Mouse (Mus musculus) left cerebral cortex, adult 18-20 months (tissue): Measurements from ENCODE around the gene Tmem169. TPM values are rescaled to one million over a fixed set of nuclear protein-coding genes. Genes with fewer than 3 reads are reported as not detected.
"Not testable (repeated sequence)": the region's sequence is repeated elsewhere in the genome, so short reads cannot be mapped to it uniquely, and the experiment has no call there.

ENCODE experiments used
- DNase-seq, 2 experiments: peaks; one replicate each; pipeline ENCODE4 v3.0.0; 2021 to 2022; ENCODE audit warnings: low spot score in 2 of 2, mixed read lengths in 1 of 2
- long read RNA-seq, 2 experiments: library from polyadenylated mRNA; stranded (forward); transcript quantifications; one replicate each; pipeline ENCODE4 v2.0.0; 2021
- total RNA-seq, 2 experiments: library from RNA; stranded (reverse); gene quantifications; 2 replicates each; pipeline ENCODE4 v1.2.3; 2021

Tmem169 gene
- 10 to 100 TPM; 13.7 to 14.1 TPM for total RNA-seq
- long read RNA-seq, experiment 1, transcript Tmem169-201 (3 exons, 2,928 nt) = major isoform, 11 of 22 reads
- long read RNA-seq, experiment 1, partial matches to known transcripts = 2 of 22 reads
- long read RNA-seq, experiment 1, other reads (novel, unspliced or antisense) = 5 of 22 reads
- long read RNA-seq, experiment 2, transcript Tmem169-201 (3 exons, 2,928 nt) = major isoform, 7 of 16 reads
- long read RNA-seq, experiment 2, partial matches to known transcripts = 2 of 16 reads
- long read RNA-seq, experiment 2, other reads (novel, unspliced or antisense) = 5 of 16 reads

- peak; percentile 91 to 93 for DNase-seq
Observed at GRCm38 (mm10) chr1:72283992-72284485, at the start of gene Tmem169, which contains the start of gene Pecr. TSS of gene Tmem169 (plus strand) at chr1:72284369. TSS of gene Pecr (minus strand) at chr1:72284314.

DNA sequence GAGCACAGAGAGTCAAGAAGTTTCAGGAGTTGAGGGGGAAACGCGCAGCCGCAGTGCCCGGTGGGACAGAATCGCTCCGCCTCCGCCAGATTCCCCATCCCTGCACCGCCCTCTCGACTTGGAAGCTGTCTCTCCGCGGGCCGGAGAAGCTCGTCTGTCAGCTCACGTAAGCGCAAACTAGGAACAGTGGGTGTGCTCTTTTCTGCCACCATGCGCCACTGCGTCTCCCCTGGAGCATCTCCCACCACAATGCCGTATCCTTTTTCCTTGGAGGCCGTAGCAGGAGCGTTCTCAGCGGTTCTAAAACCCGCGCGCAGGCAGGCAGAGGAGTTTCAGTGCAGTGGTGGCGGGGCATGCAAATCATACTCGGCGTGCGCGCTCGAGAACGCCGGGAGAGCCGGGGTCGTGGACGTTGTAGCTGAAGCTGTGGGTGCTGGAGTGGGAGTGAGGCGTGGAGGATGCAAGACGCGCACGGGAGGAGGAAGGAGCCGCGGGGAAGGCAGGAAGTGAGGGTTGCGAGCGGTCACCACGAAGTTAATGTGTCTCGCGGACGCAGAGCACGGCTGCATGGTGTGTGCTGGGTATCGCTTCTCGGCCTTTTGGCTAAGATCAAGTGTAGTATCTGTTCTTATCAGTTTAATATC, 47.7 kb upstream of the Tmem169 start:
- DNase-seq = peak; percentile 67 to 80

GRCm38 (mm10) chr1:72237007-72237775, 47.0 kb upstream of the Tmem169 start:
- DNase-seq = no peak

DNA sequence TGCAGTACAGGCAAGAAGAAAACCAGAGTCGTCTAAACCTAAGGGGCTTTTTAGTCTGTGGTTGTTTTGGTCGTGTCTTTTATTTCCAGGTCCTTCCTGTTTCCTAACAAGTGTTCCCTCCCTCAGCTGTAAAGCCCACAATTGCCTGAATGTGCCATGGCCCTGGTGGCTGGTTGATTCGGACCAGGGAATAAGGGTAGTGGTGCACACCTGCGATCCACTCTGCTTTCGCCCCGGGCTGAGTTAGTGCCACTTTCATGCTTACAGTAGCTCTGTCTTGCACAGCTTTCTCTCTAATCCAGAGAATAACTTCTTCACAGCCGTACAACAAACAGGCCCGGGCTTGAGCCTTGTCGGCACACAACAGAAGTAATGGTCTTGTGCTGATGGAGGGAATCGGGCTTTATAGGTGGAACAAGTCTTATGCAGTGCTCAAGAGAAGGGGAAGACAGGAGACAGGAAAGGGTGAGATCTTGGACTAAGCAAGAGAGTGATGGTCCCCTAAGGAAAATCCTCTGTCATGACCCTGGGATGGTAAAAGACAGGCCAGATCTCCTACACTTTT, 46.1 kb upstream of the Tmem169 start:
- DNase-seq = no peak

- not testable (repeated sequence) for DNase-seq
Observed at GRCm38 (mm10) chr1:72239113-72239512, 45.1 kb upstream of the Tmem169 start.

DNA sequence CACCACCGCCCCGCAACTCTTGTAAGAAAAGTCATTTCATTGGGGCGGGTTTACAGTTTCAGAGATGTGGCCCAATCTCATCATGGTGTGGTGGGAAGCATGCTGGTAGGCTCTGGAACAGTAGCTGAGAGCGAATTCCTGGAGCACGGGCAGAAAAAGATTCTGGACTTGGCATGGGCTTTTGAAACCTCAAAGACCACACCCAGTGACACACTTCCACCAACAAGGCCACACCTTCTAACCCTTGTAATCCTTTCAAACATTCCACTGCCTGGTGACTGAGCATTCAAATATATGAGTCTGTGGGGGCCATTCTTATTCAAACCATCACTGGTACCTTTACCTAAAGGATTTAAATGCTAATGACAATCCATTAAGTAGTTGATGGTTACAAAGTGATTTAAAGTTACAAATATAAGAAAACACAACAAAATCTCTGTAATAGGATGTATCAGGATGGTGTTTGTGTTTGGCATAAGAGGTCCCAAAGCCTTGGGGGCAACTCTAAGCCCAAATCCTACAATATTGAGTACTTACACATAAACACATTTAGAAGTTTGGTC, 41.5 kb upstream of the Tmem169 start:
- no peak for DNase-seq

- DNase-seq = peak; percentile 95 to 97
Observed at GRCm38 (mm10) chr1:72243656-72244316, 40.4 kb upstream of the Tmem169 start.

DNA sequence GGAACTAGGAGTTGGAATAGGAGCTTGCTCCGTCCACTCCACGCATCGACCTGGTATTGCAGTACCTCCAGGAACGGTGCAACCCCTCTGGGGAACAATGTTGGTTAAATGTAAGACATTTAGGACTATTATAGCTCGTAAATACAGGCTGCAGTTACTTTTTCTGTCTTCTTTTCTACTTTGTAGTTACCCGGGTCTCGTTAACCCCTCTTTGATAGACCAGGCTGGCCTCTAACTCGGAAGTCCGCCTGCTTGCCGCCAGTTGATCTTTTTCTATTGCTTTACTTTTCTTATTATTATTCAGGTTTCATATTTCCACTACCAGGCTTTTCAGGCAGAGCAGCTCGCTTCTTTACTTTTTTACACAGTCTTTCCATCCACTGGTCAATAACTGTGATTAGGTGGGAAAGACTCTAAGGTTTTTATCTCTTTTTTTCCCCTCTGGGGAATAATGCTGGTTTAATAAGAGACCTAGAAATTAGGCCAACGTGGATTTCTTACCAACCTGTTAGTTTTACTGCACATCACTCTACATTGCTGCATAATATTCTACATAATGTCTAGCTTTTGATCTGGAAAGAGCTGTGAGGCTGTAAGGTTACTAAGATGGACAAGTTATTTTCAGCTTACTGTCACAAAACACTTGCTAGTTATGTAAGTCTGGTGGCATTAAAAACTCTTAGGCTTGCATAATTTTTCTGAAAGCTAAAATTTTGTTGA, 39.7 kb upstream of the Tmem169 start:
- no peak for DNase-seq

GRCm38 (mm10) chr1:72248226-72248737, 35.9 kb upstream of the Tmem169 start:
- DNase-seq = not testable (repeated sequence)

- no peak for DNase-seq
Observed at GRCm38 (mm10) chr1:72251806-72252205, 32.4 kb upstream of the Tmem169 start.

DNA sequence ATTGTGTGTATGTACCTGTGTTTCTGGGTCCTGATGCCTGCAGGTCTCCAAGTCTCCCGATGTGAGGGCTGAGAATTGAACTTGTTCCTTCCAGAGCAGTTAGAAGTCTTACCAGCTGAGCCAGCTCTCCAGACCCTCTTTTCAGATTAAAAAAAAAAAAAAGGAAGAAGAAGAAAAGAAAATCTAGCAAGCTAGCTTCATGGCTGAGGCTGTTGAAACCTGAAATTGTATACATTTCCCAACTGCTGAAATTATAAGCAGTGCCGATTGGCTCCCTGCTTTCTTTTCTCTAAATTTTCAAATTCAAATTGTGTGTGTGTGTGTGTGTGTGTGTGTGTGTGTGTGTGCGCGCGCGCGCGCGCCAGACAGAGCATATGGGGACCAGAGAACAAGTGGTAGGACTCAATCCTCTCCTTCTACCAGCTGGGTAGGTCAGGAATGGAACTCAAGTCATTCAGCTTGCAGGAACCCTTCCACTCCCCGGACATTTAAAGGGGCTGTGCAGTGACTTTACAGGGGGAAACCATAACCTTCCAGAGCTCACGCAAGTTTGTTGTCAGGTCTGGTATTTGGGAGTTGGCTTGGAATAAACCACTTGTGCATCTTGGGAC, 30.2 kb upstream of the Tmem169 start:
- no peak for DNase-seq

GRCm38 (mm10) chr1:72254545-72255061, 29.6 kb upstream of the Tmem169 start:
- peak; percentile 83 to 89 for DNase-seq

GRCm38 (mm10) chr1:72255062-72255853, 28.9 kb upstream of the Tmem169 start:
- DNase-seq = peak; percentile 4 to 31

DNA sequence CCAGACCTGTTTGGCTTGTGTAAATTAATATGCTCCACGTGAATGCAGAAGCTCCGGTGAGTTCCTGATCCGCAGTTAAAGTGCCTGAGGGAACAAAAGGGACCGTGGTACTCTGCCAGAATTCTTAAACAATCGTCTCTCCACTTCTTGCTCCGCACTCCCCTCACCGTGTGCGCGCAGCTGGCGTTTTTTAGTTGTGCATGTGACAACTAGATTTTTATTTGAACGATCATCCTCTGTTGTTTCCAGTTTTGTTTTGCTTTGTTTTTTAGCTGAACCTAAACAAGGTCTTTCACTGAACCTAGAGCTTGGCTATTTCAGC, 28.4 kb upstream of the Tmem169 start:
- DNase-seq = no peak

- DNase-seq = no peak
Observed at GRCm38 (mm10) chr1:72256381-72257256, 27.6 kb upstream of the Tmem169 start.

- no peak for DNase-seq
Observed at GRCm38 (mm10) chr1:72263099-72263498, 21.1 kb upstream of the Tmem169 start.

DNA sequence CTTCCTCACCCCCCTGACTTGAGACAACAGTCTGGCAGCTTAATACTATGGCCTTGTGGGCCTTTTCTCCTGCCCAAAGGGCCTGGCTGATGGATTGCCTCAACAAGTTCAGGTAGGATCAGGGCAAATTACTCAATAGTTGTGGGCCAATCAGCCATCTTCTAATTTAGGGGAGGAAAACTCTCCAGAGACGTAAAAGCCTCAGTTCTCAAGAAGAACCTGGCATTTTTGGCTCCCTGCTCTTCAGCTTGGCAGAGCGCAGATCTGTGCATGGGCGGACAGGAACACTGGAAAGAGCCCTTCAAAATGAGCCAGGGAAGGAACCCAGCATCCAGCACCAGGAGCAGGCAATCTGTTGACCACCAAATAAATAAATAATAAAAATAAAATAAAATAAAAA, 6.1 kb upstream of the Tmem169 start:
- peak; percentile 19 to 21 for DNase-seq
